Mouse (Mus musculus) C2C12 (cell line): ENCODE measurements around the gene Rabgap1l.

ENCODE experiments used
- CEBPB ChIP-seq: IDR thresholded peaks from one replicate; pipeline ENCODE4 v1.6.1; 2011; ENCODE audit warnings: low read depth, mild to moderate bottlenecking, control low read depth, moderate library complexity
- CTCF ChIP-seq: IDR thresholded peaks from one replicate; pipeline ENCODE4 v1.5.1; 2011; ENCODE audit not compliant: control insufficient read depth, insufficient read depth, insufficient read length
- FOSL1 ChIP-seq: IDR thresholded peaks from one replicate; pipeline ENCODE4 v1.8.0; 2011; ENCODE audit warnings: mild to moderate bottlenecking, low read length; ENCODE audit not compliant: poor library complexity, insufficient read depth, severe bottlenecking
- MAX ChIP-seq: IDR thresholded peaks from one replicate; pipeline ENCODE4 v1.6.1; 2011; ENCODE audit warnings: mild to moderate bottlenecking, control low read depth
- MYOD1 ChIP-seq: IDR thresholded peaks from one replicate; pipeline ENCODE4 v1.6.1; 2011; ENCODE audit warnings: low read depth; ENCODE audit not compliant: control insufficient read depth, insufficient read length
- MYOG ChIP-seq: IDR thresholded peaks from one replicate; pipeline ENCODE4 v1.6.1; 2011; ENCODE audit not compliant: control insufficient read depth, insufficient read length; ENCODE audit errors: extremely low read depth
- USF1 ChIP-seq: IDR thresholded peaks from one replicate; pipeline ENCODE4 v1.6.1; 2011; ENCODE audit warnings: low read depth, mild to moderate bottlenecking, control low read depth, moderate library complexity

DNA sequence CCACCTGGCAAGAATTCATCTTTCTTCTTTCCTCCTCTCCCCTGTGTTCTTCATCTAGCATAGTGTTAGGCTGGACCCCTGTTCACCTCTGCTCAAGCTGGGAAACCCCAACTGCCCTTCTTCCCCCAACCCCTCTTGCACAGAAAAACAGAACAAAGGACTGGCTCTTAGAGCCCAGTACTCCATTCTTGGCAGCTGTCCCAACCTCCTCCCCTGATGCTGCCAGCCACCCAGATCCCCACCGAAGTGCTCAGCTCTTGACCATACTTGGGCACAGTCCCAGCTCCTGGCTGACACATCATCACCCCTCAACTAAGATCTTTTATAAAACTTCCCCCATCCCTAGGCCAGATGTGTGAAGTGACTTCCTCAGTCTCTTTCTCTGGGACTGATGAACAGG lies 422.5 kb downstream of the Rabgap1l start:
- TF ChIP-seq CTCF = no peak
- no peak for TF ChIP-seq FOSL1
- no peak for TF ChIP-seq MAX
- no peak for TF ChIP-seq USF1
- TF ChIP-seq MYOD1 = no peak
- TF ChIP-seq CEBPB = no peak
- TF ChIP-seq MYOG = no peak
